Mouse (Mus musculus) adipocyte (in vitro differentiated cells): ENCODE results near the gene Trpv1.
A peak's percentile ranks its signal among the peaks of the same experiment; 100 is the strongest.

Experiments
- DNase-seq: peaks from one replicate; pipeline ENCODE4 v3.0.0-alpha.2; 2016; ENCODE audit warnings: low spot score

Gene Trpv1

GRCm38 (mm10) chr11:73235990-73236701 is 2.1 kb downstream of the Trpv1 start:
- peak; percentile 99 for DNase-seq

DNA sequence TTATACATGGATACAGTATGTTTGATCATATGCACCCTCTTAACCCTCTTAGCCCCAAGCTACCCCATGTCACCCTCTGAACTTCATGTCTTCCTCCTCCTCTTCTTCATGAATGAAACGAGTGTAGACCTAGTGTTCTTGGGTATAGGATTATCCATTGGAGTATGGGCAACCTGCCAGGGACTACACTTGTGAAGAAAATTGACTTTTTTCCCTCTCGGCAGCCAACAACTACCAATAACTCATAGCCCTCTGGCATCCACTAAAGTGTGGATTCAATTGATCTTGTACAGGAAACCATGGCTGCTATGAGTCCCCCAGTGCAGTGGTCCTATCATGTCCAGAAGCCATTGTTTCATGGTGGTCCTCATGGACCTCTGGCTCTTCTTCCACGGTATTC is 2.6 kb downstream of the Trpv1 start:
- peak; percentile 61 for DNase-seq

- DNase-seq = no peak
Measured at GRCm38 (mm10) chr11:73242199-73242598, 8.1 kb downstream of the Trpv1 start.

DNA sequence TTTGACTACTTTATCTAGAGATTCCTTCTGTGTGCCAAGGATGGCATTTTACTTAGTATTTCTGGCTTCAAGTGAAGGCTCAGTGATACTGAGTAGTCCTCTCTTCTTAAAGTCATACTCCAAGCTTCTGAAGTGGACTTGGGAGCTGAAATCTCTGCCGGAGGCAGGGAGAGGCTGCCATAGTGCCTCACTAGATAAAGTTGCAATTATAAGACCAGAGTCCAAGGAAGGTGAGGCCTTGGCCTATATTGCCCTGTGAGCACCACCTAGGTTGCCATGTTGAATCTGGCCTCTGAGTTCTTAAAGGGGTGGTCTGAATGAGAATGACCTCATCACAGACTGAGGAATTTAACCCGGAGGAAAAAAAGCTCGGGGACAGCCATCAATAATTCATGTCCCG is 8.7 kb downstream of the Trpv1 start:
- DNase-seq = no peak

- no peak for DNase-seq
Measured at GRCm38 (mm10) chr11:73257362-73257945, 23.4 kb downstream of the Trpv1 start.

GRCm38 (mm10) chr11:73258664-73259063 is 24.6 kb downstream of the Trpv1 start:
- peak; percentile 77 for DNase-seq

- no peak for DNase-seq
Measured at GRCm38 (mm10) chr11:73260457-73260856, 26.4 kb downstream of the Trpv1 start.

- DNase-seq = no peak
Measured at GRCm38 (mm10) chr11:73261385-73261784, 27.3 kb downstream of the Trpv1 start.

DNA sequence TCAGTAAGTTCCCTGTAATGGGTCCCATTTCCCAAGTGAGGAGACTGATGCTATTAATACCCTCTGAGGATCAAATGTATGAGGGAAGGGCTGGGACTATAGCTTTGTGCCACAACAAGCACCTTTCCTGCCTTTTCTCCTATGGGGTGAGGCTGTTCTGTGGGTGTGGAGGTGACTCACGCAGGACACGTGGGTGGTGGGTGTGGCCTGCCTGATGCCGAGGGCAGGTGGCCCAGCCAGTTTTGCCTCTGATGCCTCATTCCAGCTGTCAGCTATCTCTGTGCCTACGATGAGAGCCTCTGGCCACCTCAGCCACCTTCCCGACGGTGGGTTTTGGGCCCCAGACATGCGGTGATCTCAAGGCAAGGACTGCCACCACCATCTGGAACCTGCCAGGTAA is 33.2 kb downstream of the Trpv1 start, which contains the start of gene Trpv3:
Trpv3 (plus strand) TSS at position 122 of the 400 bp plus-strand sequence.
- no peak for DNase-seq

DNA sequence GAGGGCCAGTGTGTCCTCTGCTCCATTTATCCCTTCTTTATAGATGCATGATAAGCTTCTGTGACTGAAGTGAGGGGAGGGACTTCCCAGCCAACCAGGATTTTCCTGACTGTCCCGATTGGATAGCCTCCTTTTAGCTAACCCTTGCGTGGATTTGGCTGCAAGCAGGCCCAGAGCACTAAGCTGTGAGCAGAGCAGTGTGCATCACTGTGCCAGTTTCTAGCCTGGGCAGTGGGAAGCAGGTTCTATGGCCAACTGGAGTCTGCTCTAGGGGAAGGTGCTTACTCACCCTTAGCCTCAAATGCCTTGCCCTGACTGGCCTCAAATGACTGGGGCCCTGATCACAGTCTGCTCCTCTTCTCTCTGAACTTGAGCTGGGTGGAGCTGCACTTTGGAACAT is 40.7 kb downstream of the Trpv1 start:
- DNase-seq = peak; percentile 92

DNA sequence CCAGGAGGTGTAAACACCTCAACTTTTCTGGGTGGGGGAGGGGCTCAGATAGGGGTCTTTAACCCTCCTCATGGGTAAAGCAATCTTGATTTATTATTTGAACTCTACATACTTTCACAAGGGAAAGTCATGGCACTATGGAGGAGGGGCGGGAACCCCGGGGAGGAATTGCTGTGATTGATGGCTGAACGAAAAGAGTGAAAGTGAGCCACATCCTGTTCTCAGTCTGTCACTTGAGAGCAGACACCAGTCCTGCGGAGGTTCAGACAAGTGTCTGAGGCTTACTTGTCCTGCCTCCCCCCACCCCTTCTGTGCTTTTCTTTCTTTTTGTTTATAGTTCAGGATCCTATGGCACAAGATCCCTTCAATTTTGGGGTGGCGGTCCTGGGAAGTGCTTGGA is 46.6 kb downstream of the Trpv1 start:
- peak; percentile 34 for DNase-seq

- peak; percentile 70 for DNase-seq
Measured at GRCm38 (mm10) chr11:73281528-73282027, 47.5 kb downstream of the Trpv1 start.

DNA sequence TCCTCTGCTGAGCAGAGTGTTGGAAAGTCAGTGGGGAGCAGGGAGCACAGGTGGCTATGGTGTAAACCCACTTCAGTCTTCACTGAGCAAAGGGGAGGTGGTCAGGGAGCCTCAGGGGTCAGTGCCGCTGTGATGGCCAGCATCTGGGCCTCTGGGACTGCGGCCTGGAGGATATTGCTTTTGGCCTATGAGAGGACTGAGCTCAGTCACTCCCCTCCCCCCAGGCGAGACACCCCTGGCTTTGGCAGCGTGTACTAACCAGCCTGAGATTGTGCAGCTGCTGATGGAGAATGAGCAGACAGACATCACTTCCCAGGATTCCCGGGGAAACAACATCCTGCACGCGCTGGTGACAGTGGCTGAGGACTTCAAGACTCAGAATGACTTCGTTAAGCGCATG is 49.3 kb downstream of the Trpv1 start:
- DNase-seq = no peak

GRCm38 (mm10) chr11:73283926-73284325 is 49.8 kb downstream of the Trpv1 start:
- DNase-seq = no peak

DNA sequence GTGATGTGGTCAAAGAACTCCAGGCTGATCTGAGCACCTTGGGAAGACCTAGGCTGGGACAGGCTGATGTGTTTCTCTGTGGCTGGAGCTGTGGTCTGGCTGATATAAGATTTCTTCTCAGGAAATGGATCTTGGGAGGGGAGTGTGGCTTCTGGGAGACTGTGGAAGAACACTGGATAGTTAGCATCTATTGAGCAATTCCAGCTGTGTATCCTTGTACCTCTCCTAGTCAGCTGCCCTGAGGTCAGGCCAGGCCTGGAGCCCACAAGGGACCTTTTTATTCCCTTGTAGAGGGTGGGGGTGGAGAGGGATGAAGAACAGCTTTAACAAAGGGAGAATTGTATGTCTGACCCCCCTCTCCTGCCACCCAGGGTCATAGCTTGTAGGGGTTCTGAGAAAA is 50.3 kb downstream of the Trpv1 start:
- peak; percentile 52 for DNase-seq

GRCm38 (mm10) chr11:73289621-73290020 is 55.5 kb downstream of the Trpv1 start:
- peak; percentile 91 for DNase-seq

GRCm38 (mm10) chr11:73303123-73303522 is 69.0 kb downstream of the Trpv1 start:
- DNase-seq = no peak
